Mouse (Mus musculus) liver, adult (tissue): ENCODE measurements at regions not wholly inside any gene's neighbourhood (a gene's known extent, or its start where the extent isn't known, plus 50 kb on each side); places are given as distances from the start of the nearest gene placed in this dataset.

Source experiments
- GATA4 ChIP-seq: IDR thresholded peaks from 2 replicates; pipeline ENCODE4 v1.6.1; 2014; ENCODE audit warnings: mild to moderate bottlenecking, low read length; ENCODE audit not compliant: insufficient replicate concordance

DNA sequence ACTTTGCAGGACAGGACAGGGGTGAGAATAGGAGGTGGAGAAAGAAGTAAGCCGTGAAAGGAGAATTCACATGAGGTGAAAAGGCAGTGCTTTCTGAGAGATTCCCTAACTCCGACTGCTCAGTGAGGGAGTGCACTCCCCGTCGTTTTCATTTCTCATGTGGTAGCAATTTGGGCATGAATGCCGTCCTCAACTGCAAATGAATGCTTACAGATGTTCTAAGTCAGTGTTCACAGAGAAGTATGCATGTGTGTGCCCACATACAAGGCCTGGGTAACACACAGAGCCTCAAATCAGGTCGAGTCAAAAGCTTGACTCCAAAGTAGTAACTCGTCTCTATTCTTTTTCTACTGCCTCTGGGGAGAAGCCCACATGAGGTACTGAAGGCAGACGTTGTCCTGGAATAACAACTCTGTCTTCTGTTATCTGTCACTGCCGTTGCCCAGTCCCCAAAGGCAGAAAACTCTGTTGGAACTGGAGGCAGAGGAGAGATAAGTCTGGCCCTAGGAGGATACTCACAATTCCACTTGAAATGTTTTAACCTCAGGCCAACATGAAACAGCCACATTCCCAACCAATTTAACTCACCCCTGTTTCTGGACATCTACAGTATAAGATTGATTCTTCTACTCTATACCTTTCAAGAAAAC, 318.0 kb downstream of the Gm11361 start:
- no peak for TF ChIP-seq GATA4

DNA sequence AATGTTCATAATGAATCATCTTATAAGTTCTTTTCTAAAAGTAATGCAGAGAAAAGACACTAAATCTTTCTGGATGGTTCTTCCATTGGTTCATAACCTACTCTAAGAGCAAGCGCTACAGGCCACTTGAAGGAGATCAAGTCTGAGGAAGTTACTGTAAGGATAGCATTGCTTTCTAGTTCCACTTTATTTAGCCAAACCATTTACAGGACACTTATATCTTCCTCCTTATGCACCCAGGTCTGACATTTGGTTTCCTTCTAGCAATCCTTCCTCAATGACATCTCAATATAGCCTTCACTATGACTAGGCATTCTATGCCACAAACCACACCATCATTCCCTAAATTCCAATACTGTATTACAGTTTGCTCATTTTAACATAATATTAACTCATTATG, 316.0 kb downstream of the Gm11361 start:
- TF ChIP-seq GATA4, result no peak

DNA sequence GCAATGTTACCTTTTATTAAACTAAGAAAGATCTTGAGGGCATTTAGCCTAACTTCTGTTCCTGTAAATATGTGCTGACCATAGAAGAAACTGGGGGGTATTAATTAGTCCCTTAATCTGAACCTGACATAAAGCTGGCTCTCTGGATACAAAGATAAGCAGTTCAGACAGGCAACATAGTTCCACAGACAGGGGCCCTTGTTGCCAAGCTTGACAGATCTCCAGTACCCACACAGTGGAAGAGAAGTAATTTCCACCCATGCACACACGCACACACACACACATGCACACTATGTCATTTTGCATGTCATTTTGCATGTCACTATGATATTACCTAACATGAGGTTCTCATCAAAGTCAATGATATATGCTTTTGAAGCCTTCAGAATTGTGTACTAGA, 315.1 kb downstream of the Gm11361 start:
- no peak for TF ChIP-seq GATA4

DNA sequence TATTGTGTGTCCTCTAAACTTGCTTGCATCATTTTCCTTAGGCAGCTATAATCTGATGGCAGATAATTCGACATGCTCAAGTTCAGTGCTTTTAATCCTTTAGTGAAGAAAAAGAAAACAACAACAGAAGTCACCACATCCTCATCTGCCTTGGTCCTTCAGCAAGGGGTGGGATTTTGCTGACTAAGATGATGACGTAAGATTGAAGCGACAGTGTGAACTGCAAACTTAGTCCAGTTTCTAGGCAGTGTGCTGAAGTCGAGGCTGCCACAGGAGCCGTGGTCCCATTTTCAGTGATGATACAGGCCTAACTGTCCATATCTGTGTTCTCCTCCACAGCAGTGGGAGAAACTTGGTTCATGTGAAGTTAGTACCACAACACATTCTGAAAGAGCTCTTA, 314.4 kb downstream of the Gm11361 start:
- no peak for TF ChIP-seq GATA4

DNA sequence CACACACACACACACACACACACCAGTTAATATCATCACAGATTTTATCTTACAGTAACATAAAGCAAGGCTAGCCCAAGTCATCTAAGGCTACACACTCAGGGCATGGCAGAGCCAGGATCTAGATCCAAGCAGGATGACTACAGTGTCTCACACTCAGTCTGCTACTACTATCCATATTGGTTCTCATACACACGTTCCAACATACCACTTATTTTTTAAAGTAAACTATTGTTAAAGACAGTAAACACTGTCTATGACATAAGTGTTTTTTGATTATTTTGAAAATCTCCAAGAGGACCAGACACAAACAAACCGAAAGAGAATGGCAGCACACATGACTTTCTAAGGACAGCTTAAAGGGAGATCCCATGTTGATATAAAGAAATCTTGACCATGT, 306.3 kb downstream of the Gm11361 start:
- no peak for TF ChIP-seq GATA4

DNA sequence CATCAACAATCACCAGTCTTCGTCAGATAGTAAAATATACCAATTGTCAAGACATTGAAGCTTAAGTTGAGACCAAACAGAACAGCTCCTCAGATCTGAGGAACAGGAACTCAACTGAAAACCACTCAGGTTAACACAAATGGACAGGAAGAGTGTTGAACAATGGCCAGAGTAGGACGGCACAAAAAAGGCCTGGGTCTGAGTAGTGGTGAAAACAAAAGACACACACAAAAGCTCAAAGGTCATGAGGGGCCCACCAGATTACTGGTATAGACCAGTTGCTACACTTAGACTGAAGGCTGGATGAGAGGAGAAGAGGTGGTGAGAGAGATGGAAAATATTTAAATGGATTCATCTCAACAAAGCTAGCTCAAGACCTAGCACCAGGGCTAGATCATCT, 302.8 kb downstream of the Gm11361 start:
- no peak for TF ChIP-seq GATA4

DNA sequence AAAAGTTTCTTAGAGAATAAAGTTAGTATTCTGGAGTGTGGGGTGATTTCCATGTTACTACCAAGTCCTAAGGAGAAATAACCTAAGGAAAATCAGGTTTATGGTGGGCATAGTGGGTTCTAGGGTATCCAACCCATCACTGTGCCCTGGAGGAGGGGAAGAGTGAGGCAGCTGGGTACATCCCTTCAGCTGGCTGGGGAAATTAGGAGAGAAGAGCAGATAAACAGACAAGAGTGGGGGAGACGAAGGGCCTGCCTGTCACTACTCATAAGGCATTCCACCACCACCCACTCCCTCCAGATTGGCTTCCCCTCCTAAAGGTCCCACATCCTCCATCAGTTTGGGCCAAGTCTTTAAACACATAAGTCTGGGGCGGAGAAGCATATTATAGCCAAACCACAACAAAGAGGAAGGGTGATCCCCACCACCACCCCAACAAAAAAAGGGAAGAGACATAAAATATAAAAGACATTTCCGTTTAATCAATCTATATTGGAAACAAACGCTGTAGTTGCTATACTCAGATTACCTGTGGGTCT, 299.8 kb downstream of the Gm11361 start:
- TF ChIP-seq GATA4, result no peak

DNA sequence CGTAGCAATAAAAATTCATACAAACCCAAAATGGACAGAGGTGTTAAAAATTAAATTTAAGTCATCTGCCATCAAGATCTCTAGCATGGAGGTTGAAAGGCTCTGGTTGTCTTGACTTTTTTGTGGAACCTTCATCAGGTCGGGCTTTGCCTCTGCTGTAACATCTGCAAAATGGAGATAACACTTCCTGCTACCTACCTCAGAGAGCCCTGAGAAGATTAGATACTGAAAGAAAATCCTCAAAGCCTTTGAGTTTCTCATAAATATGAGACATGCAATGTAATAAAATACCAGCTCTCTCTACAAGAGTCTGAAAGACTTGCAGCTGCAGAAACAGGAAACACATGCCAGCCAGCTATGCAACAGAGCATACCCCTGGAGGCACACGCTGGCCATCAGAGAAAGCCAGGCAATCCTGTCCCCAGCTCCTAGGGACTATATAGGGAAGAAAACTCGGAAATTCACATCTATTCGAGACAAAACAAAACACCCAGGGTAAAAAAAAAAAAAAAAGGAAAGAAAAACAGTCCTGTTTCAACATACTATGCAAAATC, 299.1 kb downstream of the Gm11361 start:
- TF ChIP-seq GATA4, result no peak

DNA sequence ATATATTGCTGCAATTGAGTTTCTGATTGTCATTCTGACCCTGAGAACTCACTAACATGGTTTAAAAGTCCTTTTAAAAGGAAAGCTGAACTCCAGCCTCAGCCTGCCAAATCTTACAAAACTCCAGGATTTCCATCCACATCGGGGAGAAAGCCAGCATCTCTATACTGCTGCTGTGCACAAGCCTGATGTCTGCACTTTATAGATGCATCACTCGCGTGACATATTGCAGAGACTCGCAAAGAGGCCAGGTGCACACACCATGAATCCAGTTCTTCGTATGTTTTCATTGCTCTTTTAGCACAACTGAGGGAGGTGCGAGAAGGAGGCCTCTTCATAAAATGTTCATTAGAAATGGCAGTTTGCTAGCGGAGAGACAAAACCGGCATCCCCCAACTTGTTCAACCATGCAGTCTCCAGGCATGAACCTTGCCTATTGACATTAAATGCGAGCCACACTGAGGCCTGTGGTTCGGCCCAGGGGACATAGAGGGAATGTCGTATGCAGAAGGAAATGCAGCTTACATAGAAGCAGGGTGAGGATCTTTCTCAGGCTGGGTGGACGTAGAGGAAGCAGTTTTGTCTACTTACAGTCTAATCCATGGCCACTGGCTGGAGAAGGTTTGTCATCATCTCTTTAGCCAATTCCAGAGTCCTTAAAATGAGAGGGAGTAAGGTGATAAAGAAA, 297.0 kb downstream of the Gm11361 start:
- no peak for TF ChIP-seq GATA4

DNA sequence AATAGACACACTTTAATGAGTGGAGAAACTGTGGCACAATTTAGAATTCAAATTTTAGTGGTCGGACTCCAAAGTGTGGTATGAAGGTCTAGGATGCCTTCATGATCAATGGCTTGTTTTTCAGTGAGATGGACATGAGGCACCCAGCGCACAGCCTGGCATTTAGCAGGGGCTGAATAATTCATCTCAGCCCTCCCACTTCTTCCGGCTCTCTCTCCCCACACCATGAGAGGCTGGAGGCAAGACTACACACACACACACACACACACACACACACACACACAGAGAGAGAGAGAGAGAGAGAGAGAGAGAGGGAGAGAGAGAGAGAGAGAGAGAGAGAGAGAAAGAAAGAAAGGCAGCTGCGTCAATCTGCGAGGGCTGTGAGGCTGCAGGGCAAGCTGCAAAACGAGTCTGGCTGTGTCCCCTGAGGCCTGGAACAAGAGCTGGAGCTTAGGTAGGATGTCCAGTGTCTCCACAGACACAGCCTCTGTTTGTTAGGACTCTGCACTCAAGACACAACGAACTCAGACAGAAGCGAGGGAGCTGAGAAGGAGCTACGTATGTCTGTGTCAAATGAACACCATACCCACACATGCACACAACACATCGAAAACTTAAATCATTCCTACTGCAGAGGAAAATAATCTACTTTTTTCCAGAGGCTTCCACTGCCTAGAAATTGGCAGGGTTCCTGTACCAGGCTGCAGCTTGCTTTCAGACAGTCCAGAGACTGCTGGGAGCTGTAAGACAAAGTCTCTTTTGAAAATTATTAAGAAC, 295.8 kb downstream of the Gm11361 start:
- no peak for TF ChIP-seq GATA4

DNA sequence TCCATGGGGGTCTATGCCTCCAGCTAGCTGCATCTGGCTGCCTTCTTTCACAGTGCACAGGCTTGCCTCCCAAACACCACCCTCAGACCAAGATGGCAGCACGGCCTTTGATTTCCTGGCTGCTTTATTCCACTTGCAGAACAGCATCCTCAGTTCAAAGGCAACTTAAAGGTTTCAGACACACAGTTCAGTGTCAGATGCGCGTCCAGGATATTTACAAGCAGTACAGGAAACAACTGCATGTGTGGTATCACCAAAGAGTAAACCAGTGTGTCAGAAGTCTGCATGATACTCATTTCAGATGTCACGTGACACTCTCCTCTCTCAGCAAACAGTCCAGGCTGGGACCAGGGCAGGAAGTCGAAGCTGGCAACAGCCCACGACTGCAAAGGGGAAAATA, 294.2 kb downstream of the Gm11361 start:
- TF ChIP-seq GATA4, result no peak

DNA sequence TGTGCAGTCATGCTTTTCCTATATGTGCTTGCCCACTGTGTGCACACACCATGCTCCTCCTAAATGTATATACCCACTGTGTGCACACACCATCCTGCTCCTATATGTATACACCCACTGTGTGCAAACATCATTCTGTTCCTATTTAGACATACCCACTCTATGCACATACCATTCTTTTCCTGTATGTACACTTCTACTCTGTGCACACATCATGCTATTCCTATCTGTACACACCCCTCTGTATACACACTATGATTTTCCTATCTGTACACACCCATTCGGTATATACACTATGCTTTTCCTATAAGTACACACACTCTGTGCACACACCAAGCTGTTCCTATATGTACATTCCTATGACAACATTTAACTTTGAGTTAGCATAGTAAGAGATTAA, 288.5 kb downstream of the Gm11361 start:
- TF ChIP-seq GATA4, result no peak

DNA sequence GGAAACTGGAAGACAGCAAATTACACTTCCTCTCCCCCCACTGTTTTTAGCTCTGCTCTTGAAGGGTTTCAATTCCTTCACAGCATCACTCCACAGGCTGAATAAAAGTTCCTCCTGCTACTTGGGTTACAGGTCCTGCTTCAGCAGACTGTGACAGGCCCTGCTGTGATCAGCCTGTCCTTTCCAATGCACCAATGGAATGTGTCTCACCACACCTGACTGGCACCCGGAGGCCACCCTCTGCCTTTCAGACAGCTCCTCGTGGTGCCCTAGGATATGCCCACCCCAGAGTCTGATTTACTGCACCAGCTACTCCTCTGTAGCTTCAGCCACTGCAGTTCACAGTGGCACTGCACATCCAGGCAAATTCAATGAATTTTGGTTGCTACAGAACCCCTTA, 288.0 kb downstream of the Gm11361 start:
- TF ChIP-seq GATA4, result no peak

DNA sequence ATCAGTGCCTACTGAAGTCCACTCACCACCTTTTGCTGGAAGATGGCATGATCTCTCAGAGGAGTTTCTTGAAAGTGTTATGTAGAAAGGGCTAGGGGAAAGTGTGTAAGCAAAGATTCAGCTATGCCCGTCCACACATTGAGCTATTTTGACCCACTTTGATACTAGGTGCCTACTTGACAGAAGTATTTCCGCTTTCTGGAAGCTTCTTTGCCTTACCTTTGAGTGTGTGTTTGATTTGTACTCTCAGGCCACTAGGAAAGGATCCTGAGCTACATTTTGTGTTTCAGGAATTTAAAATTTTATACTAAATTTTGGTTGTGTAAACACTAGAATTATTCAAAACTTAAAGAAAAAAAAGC, 287.5 kb downstream of the Gm11361 start:
- no peak for TF ChIP-seq GATA4

DNA sequence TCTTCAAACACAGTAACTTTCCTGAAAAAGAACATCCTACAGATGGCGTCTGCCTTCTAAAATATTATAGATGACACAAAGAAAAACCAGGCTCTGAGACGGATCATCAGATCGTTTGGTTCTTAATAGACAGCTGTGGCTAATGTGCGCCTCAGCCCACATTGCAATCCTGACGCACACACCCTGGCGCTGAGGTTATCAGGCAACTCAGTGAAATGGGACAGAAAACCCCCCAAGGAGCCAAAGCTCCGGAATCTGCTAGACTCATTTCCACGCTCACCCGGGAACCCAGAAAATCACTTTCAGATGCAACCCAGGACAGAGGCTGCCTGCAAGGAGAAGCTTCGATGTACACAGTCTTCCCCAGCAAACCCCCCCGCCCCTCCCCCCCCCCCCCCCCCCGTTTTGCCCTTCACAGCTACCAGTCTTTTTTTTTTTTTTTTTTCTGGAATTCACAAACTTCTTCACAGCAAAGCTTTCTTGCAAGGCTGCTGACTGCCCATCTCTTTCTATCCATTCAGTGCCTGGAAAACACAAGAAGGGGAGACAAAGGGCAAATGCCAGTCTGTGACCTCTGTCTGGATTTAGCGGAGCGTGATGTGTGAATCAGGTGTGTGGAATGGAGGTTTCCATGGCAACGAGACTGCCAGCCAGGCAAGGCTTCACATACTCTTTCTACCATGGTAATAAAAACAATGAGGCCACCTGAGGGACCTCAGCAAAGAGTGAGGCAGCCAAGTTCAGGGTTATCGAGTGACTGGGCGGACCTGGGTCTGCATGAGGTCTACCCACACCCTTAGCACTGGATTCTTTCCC, 286.9 kb downstream of the Gm11361 start:
- no peak for TF ChIP-seq GATA4

DNA sequence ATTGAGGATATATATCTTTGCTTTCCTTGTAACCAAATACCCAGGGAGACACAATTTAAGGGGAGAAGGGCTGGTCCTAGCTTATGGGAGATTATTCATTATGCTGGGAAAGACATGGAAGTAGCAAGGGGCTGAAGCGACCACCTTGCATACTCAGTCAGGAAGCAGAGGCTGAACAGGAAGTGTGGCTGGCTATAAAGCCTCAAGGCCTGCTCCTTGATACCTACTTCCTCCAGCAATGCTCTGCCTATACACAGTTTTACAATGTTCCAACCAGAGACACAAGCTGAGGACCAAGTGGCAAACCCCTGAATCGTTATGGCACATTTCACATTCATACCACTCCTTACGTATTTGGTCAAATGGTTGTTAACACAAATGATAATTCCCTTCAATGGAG, 284.3 kb downstream of the Gm11361 start:
- TF ChIP-seq GATA4, result no peak

DNA sequence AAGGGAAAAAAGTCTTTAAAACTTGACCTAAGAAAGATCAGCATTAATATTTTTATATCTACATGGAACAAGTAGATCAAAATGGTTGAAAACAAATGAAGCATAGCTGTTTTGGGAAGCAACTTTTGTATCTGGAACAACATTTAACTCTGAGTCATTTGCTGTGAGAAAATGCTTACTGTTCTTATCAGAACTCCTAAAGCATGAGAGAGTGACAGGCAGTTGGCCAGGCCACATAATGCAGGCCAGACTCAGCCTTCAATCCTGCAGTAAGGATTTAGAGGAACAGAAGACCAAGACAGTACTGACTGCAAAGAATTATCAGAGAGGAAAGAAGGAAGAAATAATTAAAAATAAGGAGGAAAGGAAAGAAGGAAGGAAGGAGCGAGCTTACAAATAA, 275.8 kb downstream of the Gm11361 start:
- TF ChIP-seq GATA4, result no peak
